Mouse (Mus musculus): Measurements from ENCODE around the gene Epha10. TPM values are rescaled to one million over a fixed set of nuclear protein-coding genes. Genes with fewer than 3 reads are reported as not detected.

Gene Epha10
- total and polyA plus RNA-seq, 3 experiments: 0.16 TPM; not detected in 2

DNA sequence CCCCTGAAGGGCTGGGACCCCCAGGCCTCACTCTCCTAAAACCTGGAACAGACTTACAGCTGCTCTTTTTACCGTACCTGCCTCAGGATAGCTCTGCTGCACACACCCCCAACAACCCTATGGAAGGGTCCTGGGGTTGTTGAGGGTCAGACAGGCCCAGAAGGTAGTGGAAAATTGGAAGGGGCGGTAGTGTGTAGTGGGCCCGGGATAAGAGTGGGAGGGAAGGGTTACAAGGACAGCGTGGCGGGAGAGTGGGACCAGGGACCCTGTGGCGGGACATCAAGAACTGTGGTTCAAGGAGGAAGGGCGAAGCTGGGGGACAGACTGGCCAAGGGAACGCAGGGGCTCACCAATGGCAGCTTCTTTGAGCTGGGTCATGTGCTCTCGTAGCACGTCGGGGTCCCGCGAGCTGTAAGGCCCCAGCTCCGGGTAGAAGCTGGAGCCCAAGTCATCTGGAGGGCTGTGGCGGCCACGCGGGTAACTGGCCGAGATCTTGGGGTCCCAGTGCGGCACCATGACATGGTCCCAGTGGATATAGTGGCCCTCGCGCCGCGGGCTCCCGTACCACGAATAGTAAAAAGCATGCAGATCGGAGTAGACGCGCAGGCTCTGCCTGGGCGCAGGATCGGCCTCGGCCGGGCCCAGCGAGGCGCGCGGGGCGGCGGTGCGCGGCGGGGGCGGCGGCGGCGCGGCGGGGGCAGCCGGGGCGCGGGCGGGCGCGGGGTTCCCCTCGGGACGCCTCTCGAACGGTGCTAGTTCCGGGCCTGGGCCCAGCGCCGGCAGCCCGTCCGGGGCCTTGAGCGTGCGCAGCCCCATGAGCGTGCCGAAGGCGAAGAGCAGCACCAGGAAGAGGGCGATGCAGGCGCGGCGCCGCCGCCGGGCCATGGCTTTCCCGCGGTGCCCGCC is 19.2 kb upstream of the Epha10 start, which contains the start of gene Maneal:
Gene Maneal (minus strand): TSS at position 889 of the 906 bp plus-strand sequence.
- H3K4me3 ChIP-seq (ENCODE audit: low read depth, low read length): peak within 1 kb of the TSS; percentile 4; the same call in 1 of the 2 replicates

DNA sequence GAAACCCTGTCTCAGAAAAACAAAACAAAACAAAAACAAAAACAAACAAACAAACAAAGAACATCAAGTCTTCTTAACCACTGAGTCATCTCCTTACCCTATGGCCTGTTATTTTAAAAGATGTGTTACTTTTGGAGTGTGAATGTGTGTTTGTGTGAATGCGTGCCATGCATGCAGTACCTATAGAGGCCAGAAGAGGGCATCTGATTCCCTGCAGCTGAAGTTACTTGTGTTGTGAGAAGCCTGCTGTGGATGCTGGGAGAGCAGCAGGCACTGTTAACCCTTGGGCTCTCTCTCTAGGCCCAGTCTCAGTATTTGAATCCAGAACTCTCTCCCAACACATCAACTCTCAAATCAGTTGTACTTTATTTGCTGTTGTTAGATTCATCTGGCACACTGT is 8.0 kb upstream of the Epha10 start:
- H3K9me3 ChIP-seq (replicated peaks): peaks cover 5% of the 10 kb centered on the region
- DNase-seq (ENCODE audit: low spot score) (no peak), ATAC-seq (ENCODE audit: extremely low read depth, insufficient number of reproducible peaks, low FRiP score, poor library complexity, severe bottlenecking) (no peak)
- no peaks in the 10 kb centered on the region for H3K36me3 ChIP-seq (replicated peaks)
- TF ChIP-seq GATA2 (IDR thresholded peaks at IDR 0.05; ENCODE audit: borderline replicate concordance, low read depth, low read length) (no peak), TAL1 (conservative IDR thresholded peaks at IDR 0.05; ENCODE audit: low read depth, low read length) (no peak), CTCF (IDR thresholded peaks at IDR 0.05; ENCODE audit: low read depth, low read length) (no peak), POLR2AphosphoS5 (IDR thresholded peaks at IDR 0.05; ENCODE audit: insufficient replicate concordance, low read depth, low read length) (no peak)
- H3K4me1 ChIP-seq (ENCODE audit: insufficient read depth, low read depth, low read length): no peaks in the 10 kb centered on the region
- H3K27me3 ChIP-seq (ENCODE audit: insufficient read depth, low read length): no peaks in the 10 kb centered on the region
- H3K4me3 ChIP-seq (ENCODE audit: low read depth, low read length): no peak overlapping the region

More for the DNA sequence above, 19.2 kb upstream of the Epha10 start, which contains the start of gene Maneal:
- Histone ChIP-seq H3K9me3 (replicated peaks) (peaks cover 16% of the 10 kb centered on the region), H3K4me1 (ENCODE audit: insufficient read depth, low read depth, low read length) (no peaks in the 10 kb centered on the region), H3K27me3 (ENCODE audit: insufficient read depth, low read length) (no peaks in the 10 kb centered on the region), H3K36me3 (replicated peaks) (peaks cover 24% of the 10 kb centered on the region)
- ATAC-seq (ENCODE audit: extremely low read depth, insufficient number of reproducible peaks, low FRiP score, poor library complexity, severe bottlenecking) (no peak), DNase-seq (ENCODE audit: low spot score) (no peak)
- TF ChIP-seq CTCF (IDR thresholded peaks at IDR 0.05; ENCODE audit: low read depth, low read length): no peak
- no peak for TF ChIP-seq GATA1 (IDR thresholded peaks at IDR 0.05; ENCODE audit: borderline replicate concordance, low read length)
- no peak for TF ChIP-seq GATA2 (IDR thresholded peaks at IDR 0.05; ENCODE audit: borderline replicate concordance, low read depth, low read length)
- no peak for TF ChIP-seq POLR2AphosphoS5 (IDR thresholded peaks at IDR 0.05; ENCODE audit: insufficient replicate concordance, low read depth, low read length)
- no peak for TF ChIP-seq TAL1 (conservative IDR thresholded peaks at IDR 0.05; ENCODE audit: low read depth, low read length)

DNA sequence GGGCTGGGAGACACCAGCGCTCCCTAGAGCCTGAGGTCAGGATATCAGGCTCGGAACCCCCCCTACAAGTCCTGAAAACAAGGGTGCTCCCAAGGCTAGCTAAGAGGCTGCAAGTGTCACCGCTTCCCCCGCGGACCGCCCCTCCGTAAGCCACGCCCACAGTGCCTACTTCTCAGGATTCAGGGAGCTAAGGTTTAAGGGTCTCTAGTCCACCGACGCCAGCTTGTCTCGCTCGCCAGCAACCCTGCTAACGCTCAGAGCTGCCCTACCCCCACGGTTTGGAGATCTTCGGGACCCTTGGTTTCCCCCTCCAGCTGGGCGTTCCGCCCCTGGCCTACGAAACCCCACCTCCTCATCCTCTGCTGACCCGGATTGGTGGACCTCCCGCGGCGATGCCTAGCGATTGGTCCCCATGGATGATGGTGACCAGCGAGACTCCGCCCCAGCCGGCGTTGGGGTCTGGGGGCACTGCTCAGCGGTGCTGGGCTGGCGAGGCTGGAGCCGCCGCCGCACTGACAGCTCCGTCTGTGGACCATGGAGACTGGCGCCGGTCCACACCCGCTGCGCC is 726 bp downstream of the Epha10 start:
- TF ChIP-seq CTCF (IDR thresholded peaks at IDR 0.05; ENCODE audit: low read depth, low read length) (no peak), TAL1 (conservative IDR thresholded peaks at IDR 0.05; ENCODE audit: low read depth, low read length) (no peak), GATA1 (IDR thresholded peaks at IDR 0.05; ENCODE audit: borderline replicate concordance, low read length) (no peak), GATA2 (IDR thresholded peaks at IDR 0.05; ENCODE audit: borderline replicate concordance, low read depth, low read length) (no peak), POLR2AphosphoS5 (IDR thresholded peaks at IDR 0.05; ENCODE audit: insufficient replicate concordance, low read depth, low read length) (no peak)
- Histone ChIP-seq H3K9me3 (replicated peaks) (no peaks in the 10 kb centered on the region), H3K4me1 (ENCODE audit: insufficient read depth, low read depth, low read length) (no peaks in the 10 kb centered on the region), H3K36me3 (replicated peaks) (no peaks in the 10 kb centered on the region), H3K27me3 (ENCODE audit: insufficient read depth, low read length) (peaks cover 9% of the 10 kb centered on the region; the same call in 1 of the 2 replicates), H3K4me3 (ENCODE audit: low read depth, low read length) (no peak overlapping the region)
- no peak for ATAC-seq (ENCODE audit: extremely low read depth, insufficient number of reproducible peaks, low FRiP score, poor library complexity, severe bottlenecking)
- DNase-seq (ENCODE audit: low spot score): no peak

DNA sequence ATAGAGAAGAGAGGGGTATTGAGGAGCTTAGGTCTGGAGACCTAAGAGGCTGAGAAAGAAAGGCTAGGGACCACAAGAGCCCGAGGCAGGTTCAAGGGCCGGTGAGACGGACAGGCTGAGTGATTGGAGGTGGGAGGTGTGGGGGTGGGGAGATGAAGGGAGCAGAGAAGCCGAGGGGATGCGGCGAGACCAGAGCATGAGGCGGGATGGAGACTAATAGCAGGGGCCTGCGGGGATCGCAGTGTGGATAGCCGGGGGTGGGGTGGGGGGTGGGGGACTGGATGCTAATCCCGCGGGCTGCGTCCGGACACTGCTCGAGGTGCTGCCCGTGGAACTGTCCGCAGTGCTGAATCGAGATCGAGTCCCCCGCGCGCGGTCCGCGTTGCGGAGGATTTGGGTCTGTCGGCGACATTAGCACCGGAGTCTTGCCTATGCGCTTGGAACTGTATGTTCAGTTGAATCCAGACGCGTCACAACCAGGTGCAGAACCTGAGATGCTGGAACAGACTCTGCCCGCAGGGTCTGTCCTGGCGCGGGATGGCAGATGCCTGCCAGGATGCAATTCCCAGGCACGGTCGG is 1.5 kb downstream of the Epha10 start:
- Histone ChIP-seq H3K27me3 (ENCODE audit: insufficient read depth, low read length) (peaks cover 9% of the 10 kb centered on the region; the same call in 1 of the 2 replicates), H3K4me1 (ENCODE audit: insufficient read depth, low read depth, low read length) (no peaks in the 10 kb centered on the region), H3K4me3 (ENCODE audit: low read depth, low read length) (no peak overlapping the region), H3K36me3 (replicated peaks) (no peaks in the 10 kb centered on the region), H3K9me3 (replicated peaks) (no peaks in the 10 kb centered on the region)
- ATAC-seq (ENCODE audit: extremely low read depth, insufficient number of reproducible peaks, low FRiP score, poor library complexity, severe bottlenecking) (no peak), DNase-seq (ENCODE audit: low spot score) (no peak)
- TF ChIP-seq TAL1 (conservative IDR thresholded peaks at IDR 0.05; ENCODE audit: low read depth, low read length) (no peak), GATA2 (IDR thresholded peaks at IDR 0.05; ENCODE audit: borderline replicate concordance, low read depth, low read length) (no peak)

DNA sequence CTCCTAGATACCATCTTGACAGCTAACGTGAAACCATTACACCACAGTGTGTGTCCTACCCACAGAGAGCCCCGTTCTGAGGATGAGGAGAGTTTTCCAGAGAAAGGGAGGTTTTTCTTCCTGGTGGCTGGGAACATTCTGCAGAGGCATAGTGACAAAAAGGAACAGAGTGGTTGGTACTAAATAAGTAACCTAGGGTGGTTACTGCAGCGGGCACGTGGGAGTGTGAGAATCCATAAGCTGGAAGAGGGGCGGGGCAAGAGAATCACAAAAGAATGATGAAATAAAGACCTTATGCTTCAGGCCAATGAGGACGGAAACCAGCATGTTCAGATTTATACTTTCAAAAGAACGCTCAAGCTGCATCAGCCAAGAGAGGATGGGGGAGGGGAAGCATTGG is 8.0 kb downstream of the Epha10 start:
- Histone ChIP-seq H3K36me3 (replicated peaks) (no peaks in the 10 kb centered on the region), H3K4me3 (ENCODE audit: low read depth, low read length) (no peak overlapping the region), H3K4me1 (ENCODE audit: insufficient read depth, low read depth, low read length) (no peaks in the 10 kb centered on the region), H3K27me3 (ENCODE audit: insufficient read depth, low read length) (peaks cover 15% of the 10 kb centered on the region), H3K9me3 (replicated peaks) (no peaks in the 10 kb centered on the region)
- ATAC-seq (ENCODE audit: extremely low read depth, insufficient number of reproducible peaks, low FRiP score, poor library complexity, severe bottlenecking): no peak
- TF ChIP-seq GATA1 (IDR thresholded peaks at IDR 0.05; ENCODE audit: borderline replicate concordance, low read length) (no peak), GATA2 (IDR thresholded peaks at IDR 0.05; ENCODE audit: borderline replicate concordance, low read depth, low read length) (no peak), POLR2AphosphoS5 (IDR thresholded peaks at IDR 0.05; ENCODE audit: insufficient replicate concordance, low read depth, low read length) (no peak), TAL1 (conservative IDR thresholded peaks at IDR 0.05; ENCODE audit: low read depth, low read length) (no peak), CTCF (IDR thresholded peaks at IDR 0.05; ENCODE audit: low read depth, low read length) (no peak)
- no peak for DNase-seq (ENCODE audit: low spot score)

DNA sequence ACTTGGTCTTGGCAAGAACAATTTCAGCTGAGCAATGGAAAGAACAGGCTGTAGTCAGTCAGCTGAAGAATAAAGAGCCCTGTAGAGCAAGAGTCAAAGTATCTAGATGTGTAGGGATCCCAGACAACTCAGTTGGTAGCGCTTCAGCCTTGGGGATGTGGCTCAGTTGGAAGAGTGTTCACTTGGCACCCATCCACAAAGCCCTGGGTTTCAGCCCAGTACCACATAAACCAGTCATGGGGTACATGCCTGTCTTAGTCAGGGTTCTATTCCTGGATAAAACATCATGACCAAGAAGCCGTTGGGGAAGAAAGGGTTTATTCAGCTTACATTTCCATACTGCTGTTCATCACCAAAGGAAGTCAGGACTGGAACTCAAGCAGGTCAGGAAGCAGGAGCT is 9.2 kb downstream of the Epha10 start:
- DNase-seq (ENCODE audit: low spot score): no peak
- H3K4me3 ChIP-seq (ENCODE audit: low read depth, low read length): no peak overlapping the region
- TF ChIP-seq POLR2AphosphoS5 (IDR thresholded peaks at IDR 0.05; ENCODE audit: insufficient replicate concordance, low read depth, low read length): no peak
- no peak for TF ChIP-seq TAL1 (conservative IDR thresholded peaks at IDR 0.05; ENCODE audit: low read depth, low read length)
- no peak for TF ChIP-seq GATA2 (IDR thresholded peaks at IDR 0.05; ENCODE audit: borderline replicate concordance, low read depth, low read length)
- TF ChIP-seq CTCF (IDR thresholded peaks at IDR 0.05; ENCODE audit: low read depth, low read length): no peak
- TF ChIP-seq GATA1 (IDR thresholded peaks at IDR 0.05; ENCODE audit: borderline replicate concordance, low read length): no peak
- H3K4me1 ChIP-seq (ENCODE audit: insufficient read depth, low read depth, low read length): no peaks in the 10 kb centered on the region
- no peaks in the 10 kb centered on the region for H3K9me3 ChIP-seq (replicated peaks)
- H3K36me3 ChIP-seq (replicated peaks): no peaks in the 10 kb centered on the region
- no peak for ATAC-seq (ENCODE audit: extremely low read depth, insufficient number of reproducible peaks, low FRiP score, poor library complexity, severe bottlenecking)
- H3K27me3 ChIP-seq (ENCODE audit: insufficient read depth, low read length): peaks cover 16% of the 10 kb centered on the region

All from G1E (cell line).